Mouse (Mus musculus) brain, adult 10 weeks (tissue): Measurements from ENCODE around the gene Gm11146. TPM values are rescaled to one million over a fixed set of nuclear protein-coding genes. Genes with fewer than 3 reads are reported as not detected.

Source experiments
- polyA plus RNA-seq: library from polyadenylated mRNA; stranded (reverse); fragments of 350-450 nt; fragmentation: Illumina TruSeq; extraction: RNeasy Lipid Tissue Mini Kit (QIAGEN cat#74804); gene quantifications from one replicate; pipeline ENCODE4 v1.2.3, GENCODE M21; 2015; ENCODE audit warnings: low read depth, low replicate concordance

Gene Gm11146
- not detected for polyA plus RNA-seq

GRCm38 (mm10) chr16:77601994-77602393, at the start of gene Gm11146:
Gene Gm11146, minus strand, starts transcription at chr16:77602094.

